Mouse (Mus musculus): ENCODE measurements around the gene Myzap. TPM values are rescaled to one million over a fixed set of nuclear protein-coding genes. Genes with fewer than 3 reads are reported as not detected.
"Not testable (repeated sequence)": the region's sequence is repeated elsewhere in the genome, so short reads cannot be mapped to it uniquely, and the experiment has no call there.

Myzap gene
- 1 to 10 TPM in 1 of 2 experiments, under 1 TPM in 1; 0.71 to 1.3 TPM for total RNA-seq (2021)
- long read RNA-seq, result 0 reads

DNA sequence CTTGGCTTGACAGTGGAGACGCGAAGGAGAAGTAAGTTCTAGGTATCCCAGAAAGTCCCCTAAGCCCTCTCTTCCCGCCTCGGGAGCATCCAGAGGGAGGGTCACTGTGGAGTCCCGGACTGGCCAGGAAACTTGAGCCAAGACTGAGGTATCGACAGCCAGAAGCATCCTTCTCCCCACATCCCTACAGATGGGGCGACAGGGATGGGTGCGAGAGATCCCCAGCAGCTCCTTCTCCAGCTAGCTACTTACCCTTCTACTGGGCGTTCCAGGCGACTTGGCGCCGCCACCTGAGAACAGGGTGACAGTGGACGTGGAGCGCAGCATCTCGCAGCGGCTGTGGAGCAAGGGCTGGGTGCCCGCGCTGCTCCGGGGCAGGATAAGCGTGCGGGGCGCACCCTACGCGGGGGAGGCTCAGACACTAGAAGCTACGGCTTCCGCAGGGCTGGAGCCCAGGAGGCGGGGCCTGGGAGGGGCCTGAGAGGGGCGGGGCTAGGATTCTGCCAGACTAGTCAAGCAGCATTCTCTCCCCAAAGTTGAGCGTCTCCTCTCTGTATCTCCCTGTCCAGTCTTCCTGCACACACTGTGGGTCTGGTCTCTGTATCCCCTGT lies at the start of gene Myzap:
Gene Myzap, minus strand, starts transcription at position 423 of the 611 bp plus-strand sequence.
- peak; percentile 40 to 65 for DNase-seq (ENCODE audit: low spot score in 2 of 2)

DNA sequence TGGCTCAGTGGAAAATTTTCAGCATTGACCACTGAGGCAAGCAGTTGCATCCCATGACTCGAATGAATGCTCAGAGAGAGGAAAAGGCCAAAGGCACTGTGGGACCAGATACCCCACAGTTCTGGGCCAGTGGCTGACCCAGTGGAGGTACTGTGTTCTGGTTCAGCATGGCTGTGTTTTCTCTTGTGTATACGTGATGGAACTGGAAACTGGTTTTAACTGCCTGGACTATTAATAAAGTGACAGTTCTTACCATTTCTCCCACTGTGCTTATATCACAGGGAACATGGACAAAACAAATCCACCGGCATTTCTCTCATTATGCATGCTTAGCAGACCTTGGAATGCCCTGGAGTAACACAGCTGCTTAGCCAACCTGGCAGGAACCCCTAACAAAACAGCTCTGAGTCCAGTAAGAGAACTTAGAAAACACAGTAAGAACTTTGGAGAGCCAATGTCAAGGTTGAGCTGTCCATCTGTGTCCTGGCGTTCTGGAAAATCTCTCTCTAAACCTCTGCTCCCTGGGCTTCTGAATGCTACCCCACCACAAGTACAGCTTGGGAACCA lies 48.3 kb upstream of the Myzap start:
- no peak for DNase-seq (ENCODE audit: low spot score in 2 of 2)

DNA sequence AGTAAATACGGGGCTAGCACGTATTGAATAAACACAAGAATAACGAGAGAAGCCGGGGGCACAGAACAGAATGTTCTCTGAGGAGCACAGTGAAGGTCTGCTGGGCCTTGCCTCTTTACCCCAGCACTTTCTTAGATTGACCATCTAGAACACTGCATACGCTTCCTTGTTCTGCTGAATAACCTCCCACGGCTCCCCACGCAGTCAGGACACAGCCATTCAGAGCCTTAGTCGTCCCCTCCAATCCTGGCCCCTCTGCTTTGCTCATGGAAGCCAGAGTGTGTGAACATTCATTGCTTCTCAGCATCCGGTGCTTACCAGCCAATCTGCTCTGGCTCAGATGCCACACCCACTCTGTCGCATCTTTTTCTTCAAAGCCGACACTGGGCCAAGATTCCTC lies 46.0 kb upstream of the Myzap start:
- DNase-seq (ENCODE audit: low spot score in 2 of 2), result peak in 1 of 2 experiments; percentile 7

DNA sequence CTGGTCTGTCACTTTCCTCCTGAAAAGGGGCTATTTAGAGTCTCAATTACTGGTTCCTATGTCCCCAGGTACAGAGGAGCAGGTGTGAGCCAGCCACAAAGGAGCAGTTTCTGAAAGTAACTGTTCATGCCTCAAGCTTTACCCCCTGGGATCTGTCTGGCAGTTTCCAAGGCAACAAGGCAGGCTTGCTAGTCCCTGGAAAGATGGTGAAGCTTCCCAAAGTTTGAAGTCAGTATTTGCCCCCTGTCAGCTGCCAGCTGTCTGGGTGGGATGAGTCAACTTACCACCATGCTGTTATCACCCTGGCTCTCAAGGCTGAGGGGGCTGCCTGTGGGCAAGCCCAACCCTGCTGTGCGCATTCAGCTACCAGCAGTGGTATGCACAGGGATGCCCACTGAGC lies 44.7 kb upstream of the Myzap start:
- DNase-seq (ENCODE audit: low spot score in 2 of 2), result peak in 1 of 2 experiments; percentile 18

DNA sequence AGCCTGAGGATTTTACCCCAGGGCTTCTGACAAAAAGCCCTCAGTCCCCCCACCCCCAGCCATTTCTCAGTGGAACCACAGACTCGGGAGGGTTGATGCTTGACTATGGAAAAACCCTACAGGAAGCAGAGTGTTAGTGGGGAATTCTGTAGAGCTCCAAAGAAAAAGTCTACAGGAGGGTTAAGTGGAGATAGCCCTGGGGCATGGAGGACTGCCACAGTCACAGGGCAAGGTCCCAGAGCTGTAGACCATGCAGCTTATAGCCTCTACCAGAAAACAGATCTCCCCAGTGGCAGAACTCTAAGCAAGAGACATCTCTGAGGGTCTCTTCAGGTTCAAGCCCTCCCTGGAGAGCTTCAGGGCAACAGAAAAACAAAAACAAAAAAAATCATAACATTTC lies 43.5 kb upstream of the Myzap start:
- no peak for DNase-seq (ENCODE audit: low spot score in 2 of 2)

DNA sequence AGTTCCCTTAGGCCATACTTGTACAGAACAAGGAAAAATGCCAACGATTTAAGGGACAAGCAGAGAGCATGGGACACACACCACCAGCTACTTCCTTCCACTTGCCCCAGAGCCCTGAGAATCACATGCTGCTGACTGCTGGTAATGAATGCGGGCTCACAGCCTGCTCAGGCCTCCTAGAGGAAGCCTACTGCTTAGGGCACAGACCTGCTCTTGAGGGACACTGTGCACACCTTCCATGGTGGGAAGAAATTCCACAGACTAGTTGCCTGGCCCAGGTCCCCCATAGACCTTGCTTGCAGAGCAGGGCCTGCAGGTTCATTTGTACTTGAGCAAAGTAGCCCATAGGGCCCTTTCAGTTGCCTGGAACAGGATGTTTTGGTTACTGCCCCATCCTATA lies 42.8 kb upstream of the Myzap start:
- no peak for DNase-seq (ENCODE audit: low spot score in 2 of 2)

DNA sequence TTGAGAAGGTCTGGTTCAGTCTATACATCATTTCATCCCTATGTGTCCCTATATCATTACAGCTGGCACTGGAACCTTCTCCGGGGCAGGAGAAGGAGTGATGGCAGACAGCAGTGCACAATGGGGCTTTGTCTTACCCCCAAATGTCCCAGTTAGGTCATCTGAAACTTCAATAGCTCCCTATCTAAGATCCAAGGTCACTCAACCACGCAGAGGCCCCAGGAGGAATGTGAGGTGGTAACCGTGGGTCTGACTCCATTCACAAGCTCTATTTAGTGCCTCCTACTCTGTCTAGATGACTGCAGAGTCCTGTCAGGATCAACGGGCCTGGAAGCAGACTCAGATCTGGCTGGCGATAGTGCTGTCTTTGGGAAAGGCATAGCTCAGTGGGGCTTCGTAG lies 36.8 kb upstream of the Myzap start:
- no peak for DNase-seq (ENCODE audit: low spot score in 2 of 2)

DNA sequence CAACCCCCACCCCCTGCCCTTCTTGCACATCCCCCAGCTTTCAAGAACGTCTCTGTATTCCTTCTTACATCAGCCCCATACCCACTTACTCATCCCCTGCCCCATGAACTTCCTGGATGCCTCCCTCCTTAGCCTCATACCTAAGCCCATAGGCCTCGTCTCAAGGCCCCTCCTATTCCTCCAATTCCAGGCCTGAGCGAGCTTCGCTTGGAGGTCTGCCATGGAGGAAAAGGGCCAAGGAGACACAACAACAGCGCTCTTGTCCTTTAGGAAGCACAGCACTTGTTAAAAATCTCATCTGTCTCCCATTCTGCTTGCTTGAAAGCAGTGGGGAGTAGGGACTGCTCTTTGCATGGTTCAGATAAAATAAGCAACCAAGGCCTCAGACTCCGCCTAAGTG lies 36.1 kb upstream of the Myzap start:
- peak in 1 of 2 experiments; percentile 11 for DNase-seq (ENCODE audit: low spot score in 2 of 2)

DNA sequence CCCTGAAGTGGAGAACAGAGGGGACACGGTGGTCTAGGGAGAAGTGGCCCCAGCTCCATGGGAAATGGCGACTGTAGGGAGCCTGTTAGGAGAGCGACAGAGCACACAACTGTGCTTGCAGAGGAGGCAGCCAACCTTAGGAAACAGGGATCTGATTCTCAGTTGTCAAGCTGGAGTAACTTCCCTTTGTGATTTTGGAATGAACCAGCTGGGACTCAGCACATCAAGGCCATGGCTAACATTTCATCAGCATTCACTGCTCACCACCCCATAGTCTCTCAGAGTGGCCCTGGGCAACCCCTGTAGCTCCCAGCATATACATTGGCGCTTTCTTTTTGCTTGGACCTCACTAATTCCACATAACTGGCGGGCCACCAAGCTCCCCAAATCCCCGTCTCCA lies 33.8 kb upstream of the Myzap start:
- DNase-seq (ENCODE audit: low spot score in 2 of 2), result no peak

DNA sequence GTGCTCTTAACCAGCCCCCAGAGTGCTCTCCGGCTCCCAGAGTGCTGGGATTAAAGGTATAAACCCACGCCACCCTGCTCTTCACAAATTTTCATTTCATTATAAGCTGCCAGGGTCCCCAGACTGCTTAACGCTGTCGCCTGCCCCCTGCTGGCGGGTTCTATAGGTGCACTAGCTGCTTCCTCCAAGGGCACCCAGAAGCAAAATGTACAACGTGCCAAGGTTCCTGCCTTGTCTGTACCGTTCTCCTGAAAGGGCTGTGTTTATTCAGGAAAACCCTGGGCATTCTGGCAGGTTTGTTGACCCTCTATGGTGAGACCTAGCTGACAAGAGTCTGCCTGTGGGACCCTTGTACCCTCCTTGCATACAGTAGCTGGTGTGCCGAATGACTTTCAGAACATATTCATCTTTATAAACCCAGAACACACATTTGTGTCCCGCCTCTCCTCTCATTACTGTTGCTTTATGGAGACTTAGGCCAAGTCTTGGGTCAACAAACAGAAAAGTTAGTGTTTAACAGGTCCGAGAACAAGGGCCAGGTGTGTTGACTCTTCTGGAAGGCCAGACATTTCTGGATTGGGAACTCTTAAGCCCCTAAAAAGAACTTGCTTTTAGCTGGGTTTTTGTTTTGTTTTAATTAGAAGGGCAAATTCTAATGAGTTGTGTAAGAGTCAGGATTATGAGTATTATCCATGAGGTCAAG lies 32.8 kb upstream of the Myzap start:
- DNase-seq (ENCODE audit: low spot score in 2 of 2), result peak in 1 of 2 experiments; percentile 67

DNA sequence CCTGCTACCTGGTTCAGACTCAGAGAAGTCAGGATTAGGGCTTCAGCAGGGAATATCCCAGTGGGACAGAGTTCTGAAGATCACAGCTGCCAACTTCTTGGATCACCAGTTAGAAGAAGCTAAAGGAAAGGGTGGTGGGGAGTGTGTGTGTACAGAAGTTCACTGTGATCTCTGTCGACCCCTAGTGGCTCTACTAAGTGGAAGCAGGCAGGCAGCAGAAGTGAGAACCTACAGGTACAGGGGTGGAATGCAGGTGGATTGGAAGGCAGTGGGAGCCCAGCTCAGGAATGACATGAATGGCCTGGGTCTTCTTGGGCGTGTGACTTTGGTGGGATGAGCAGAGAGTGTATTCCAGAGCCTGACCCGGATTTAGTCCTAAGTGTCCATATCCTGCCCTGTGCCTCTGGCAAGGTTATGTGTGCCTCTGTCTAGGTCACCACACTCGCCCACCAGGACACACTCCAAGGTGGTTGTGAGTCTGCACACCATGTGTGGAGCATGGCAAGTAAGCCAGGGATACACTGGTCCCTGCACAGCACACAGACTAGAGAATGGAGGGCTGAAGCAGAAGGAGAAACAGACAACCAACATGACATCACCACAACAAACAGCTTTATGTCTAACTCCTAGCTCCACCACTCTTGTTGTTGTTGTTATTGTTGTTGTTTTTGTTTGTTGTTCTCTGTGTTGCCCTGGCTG lies 31.9 kb upstream of the Myzap start:
- peak in 1 of 2 experiments; percentile 21 for DNase-seq (ENCODE audit: low spot score in 2 of 2)

DNA sequence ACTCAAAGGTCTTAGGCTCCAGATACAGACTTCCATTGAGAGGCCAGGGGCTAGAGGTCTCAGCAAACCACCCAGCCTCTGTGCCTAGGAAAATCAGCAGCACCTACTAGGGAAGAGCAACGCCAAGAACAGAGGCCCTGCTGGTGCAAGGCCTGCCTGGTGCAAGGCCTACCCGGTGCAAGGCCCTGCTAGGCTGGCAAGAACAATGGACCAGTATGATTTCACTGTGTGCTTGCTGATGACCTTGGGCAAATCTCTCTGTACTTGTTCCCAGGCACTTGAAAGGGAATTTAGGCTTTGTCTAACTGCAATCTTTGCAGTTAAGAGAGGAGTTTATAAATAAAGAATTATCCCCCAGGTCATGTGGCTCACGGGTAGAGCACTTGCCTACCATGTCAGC lies 30.4 kb upstream of the Myzap start:
- no peak for DNase-seq (ENCODE audit: low spot score in 2 of 2)

DNA sequence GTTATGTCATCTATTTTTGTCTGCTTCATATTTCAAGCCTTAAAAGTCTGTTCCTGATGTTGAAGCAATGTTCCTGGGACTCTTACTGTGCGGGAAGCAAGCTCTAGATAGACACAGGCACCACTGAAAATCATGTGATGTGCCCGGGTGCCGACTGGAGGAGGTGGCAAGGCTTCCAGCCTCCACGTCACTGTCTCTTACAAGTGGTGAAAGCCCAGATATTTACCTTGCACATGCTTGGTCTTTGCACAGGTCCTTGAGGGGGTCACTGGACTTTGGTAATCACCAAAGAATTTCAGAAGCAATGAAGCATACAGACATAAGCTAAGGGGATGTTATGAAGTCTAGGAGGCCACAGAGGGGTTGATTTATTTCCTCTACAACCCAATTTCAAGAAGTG lies 29.8 kb upstream of the Myzap start:
- no peak for DNase-seq (ENCODE audit: low spot score in 2 of 2)

DNA sequence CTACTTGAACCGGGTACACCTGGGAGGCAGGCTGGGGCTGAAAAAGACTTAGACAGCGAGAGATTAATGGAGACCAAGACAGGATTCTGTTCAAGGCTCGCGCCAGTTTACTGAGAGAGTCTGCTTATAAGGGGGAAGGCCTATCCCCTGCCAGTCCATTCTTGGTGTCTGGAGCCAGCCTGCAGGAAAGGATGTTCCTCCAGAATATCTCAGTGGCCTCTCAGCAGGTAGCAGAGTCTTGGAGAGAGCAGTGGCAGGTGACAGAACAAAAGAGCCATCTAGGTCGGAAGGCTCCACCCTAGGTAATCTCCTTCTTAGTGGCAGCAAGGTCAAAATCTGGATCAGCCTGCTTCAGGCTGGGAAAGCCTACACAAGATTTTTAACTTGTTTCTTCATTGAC lies 28.0 kb upstream of the Myzap start:
- not testable (repeated sequence) for DNase-seq (ENCODE audit: low spot score in 2 of 2)

DNA sequence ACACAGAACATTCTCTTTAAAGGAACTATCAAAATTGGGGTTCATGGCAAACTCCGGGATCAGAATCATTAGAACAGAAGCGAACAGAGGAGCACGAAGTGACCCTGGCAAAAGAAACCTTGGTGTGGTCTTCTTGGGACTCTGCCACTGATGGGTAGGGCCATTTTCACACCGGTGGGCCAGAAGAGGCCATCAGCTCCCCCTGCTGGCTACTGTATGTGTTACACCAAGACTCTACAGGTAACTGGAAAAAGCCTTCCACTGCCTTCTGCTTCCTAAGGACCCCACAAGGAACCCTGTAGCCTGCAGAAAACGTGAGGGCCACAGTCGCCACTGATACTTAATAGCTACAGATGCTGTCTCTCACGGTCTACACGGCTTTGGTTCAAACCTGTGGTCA lies 25.2 kb upstream of the Myzap start:
- DNase-seq (ENCODE audit: low spot score in 2 of 2), result peak in 1 of 2 experiments; percentile 22

DNA sequence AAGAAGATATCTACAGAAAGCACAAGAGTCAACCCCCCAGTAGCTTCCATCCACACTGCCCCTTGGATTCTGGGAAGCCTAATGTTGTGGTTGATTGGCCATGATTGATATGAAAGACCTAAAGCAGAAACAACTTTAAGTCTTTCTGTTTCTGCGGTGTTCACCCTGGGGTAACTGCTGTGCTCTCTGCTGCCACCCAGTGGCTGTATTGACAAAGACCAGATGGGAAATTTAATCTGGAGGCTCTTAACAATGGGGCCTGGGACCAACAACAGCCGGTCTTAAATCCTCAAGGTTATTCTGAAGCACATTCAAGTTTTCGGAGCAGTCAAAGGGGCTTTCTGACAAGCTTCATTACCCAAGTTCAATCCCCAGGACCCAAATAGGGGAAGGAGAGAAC lies 24.0 kb upstream of the Myzap start:
- peak; percentile 31 to 83 for DNase-seq (ENCODE audit: low spot score in 2 of 2)

DNA sequence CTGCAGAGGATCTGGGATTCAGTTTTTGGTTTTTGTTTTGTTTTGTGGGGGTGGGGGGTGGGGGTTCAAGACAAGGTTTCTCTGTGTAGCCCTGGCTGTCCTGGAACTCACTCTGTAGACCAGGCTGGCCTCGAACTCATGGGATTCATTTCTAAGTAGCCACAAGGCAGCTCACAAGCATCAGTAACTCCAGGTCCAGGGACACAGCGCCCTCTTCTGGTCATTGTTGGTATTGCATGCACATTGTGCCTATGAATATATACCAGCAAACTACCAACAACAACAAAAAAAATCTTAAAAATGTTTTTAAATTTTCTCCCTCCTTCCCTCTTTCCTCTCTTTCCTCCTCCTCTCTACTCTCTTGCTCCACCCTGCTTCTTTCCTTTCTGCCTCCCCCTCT lies 22.5 kb upstream of the Myzap start:
- DNase-seq (ENCODE audit: low spot score in 2 of 2), result peak in 1 of 2 experiments; percentile 19

DNA sequence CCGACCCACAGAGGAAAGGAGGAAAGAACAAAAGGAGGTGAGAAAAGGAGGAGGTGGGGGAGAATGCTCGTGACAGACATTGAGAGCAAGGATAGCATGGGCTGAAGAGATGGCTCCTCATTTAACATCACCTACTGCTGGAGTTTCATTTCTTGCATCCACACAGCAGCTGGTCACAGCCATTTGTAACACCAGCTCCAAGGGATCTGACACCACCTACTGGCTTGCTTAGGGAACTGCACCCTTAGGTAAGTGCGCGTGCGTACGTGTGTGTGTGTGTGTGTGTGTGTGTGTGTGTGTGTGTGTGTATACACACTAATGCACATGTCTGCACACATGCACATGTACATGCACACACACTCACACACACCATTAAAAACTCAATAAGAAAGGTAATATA lies 20.8 kb upstream of the Myzap start:
- no peak for DNase-seq (ENCODE audit: low spot score in 2 of 2)

DNA sequence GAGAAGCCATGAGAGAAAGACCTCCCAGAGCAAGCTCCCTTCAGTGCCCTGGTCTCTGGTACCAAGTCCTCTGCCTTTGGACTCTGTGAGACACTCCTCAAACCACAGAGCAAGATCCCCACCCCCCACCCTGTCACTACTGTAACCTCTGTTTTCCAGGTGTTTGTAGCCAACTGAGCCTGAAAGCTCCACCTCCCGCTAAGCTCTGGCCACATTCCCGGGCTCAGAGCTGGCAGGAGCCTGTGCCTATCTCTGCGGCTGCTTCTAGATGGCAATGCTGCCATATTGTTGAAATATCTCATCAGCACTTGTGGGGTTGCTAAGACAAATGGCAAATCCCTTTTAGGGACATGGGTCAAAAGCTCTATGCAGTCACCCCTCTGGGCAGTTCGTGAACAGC lies 19.7 kb upstream of the Myzap start:
- DNase-seq (ENCODE audit: low spot score in 2 of 2), result no peak

DNA sequence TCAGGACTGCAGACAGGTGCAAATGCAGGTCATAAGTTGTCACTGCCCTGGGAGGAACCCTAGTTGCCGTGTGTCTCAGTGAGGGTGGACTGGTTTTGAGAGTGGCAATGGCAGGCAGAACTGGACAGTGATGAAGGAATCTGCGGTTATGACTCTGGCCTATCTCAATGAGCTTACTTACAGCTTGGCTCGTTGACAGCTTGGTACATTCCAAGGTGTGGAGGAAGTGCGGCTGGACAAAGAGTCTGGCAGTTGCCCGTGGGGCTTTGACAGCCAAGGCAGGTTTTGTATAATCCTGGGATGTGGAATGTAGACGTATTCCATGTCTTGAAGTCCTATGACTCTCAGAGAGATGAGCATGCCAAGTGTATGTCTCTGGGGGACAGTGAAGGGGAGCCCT lies 16.9 kb upstream of the Myzap start:
- no peak for DNase-seq (ENCODE audit: low spot score in 2 of 2)

DNA sequence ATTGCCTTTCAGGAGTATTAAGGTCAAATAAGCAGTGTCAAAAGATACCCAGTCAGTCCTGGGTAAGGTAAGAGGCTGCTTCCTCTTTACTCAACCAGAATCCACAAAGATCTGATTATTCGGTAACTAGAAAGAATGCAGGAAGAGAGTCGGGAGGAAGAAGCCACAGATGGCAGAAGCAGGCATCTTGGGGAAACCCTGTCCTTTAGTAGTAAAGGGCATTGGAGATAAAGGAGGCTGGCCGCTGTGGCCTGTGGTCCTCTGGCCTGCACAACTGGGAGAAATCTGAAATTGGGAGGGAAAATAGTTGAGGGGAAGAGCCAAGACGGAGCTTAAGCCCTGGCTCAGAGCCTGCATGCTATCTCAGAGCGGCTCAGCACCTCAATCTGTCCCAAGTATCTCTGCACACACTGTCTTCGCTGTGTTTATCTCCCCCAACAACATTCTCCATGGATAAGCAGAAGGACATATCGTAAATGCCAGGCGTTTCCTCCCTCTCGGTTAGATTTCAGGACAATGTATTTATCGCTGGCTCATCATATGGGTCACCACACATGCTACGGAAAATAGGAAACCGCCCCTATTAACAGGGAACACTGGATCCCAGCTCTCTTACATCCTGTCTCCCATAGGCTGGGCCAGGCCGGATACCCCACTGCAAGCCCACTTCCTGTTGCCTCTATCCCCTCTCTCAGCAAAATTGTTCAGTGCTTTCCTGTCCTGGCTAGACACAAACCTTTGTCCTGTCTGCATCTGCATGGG lies 14.3 kb upstream of the Myzap start:
- DNase-seq (ENCODE audit: low spot score in 2 of 2), result peak in 1 of 2 experiments; percentile 5

All from layer of hippocampus, adult 18-20 months (tissue).